Mouse (Mus musculus) liver, embryonic 15.5 days (tissue): ENCODE results near the gene Traf1. TPM values are rescaled to one million over a fixed set of nuclear protein-coding genes. Genes with fewer than 3 reads are reported as not detected.

ENCODE experiments used
- ATAC-seq: fragments of 200-750 bp; cut with Nextera tagmentation; 2 replicates; pipeline ENCODE4 v1.8.0; 2017; ENCODE audit warnings: moderate number of reproducible peaks, mild to moderate bottlenecking, moderate library complexity; ENCODE audit not compliant: insufficient read depth
- H3K27ac ChIP-seq: fragments of 300-500 bp; sonication (generic); replicated peaks from 2 replicates; pipeline ENCODE4 v1.5.1; 2015; ENCODE audit warnings: mild to moderate bottlenecking, inconsistent platforms
- H3K27me3 ChIP-seq: fragments of 300-500 bp; sonication (generic); 2 replicates; pipeline ENCODE4 v1.6.1; 2015; ENCODE audit warnings: mild to moderate bottlenecking, inconsistent platforms
- H3K36me3 ChIP-seq: fragments of 300-500 bp; sonication (generic); replicated peaks from 2 replicates; pipeline ENCODE4 v1.6.1; 2015; ENCODE audit warnings: moderate library complexity, mild to moderate bottlenecking, inconsistent platforms
- H3K4me1 ChIP-seq: fragments of 300-500 bp; sonication (generic); replicated peaks from 2 replicates; pipeline ENCODE4 v1.6.1; 2015; ENCODE audit warnings: inconsistent platforms
- H3K4me2 ChIP-seq: fragments of 300-500 bp; sonication (generic); 2 replicates; pipeline ENCODE4 v1.6.1; 2015; ENCODE audit warnings: moderate library complexity, mild to moderate bottlenecking, inconsistent platforms
- H3K4me3 ChIP-seq: fragments of 300-500 bp; sonication (generic); replicated peaks from 2 replicates; pipeline ENCODE4 v1.5.1; 2015; ENCODE audit warnings: mild to moderate bottlenecking, inconsistent platforms
- H3K9ac ChIP-seq: fragments of 300-500 bp; sonication (generic); 2 replicates; pipeline ENCODE4 v1.6.1; 2015; ENCODE audit warnings: moderate library complexity, mild to moderate bottlenecking, inconsistent platforms
- H3K9me3 ChIP-seq: fragments of 300-500 bp; sonication (generic); replicated peaks from 2 replicates; pipeline ENCODE4 v1.6.1; 2016; ENCODE audit warnings: inconsistent platforms
- WGBS: fragments of 180-500 bp; shearing (Covaris S2); methylation state at CpG from one replicate; pipeline ENCODE4 v1.1.7; 2015; ENCODE audit warnings: mixed read lengths; ENCODE audit not compliant: insufficient replicate concordance; 5-methylcytosine and 5-hydroxymethylcytosine counted together
- polyA plus RNA-seq: library from polyadenylated mRNA; unstranded; fragments of >200 nt; fragmentation: Nextera tagmentation; extraction: Ambion mirVana; gene quantifications from 2 replicates; pipeline ENCODE4 v1.2.1, GENCODE M21; 2015

The Traf1 gene
- polyA plus RNA-seq, 1 experiment from 2014 or later = 0.29 TPM

GRCm38 (mm10) chr2:34899682-34900081 is 61.9 kb downstream of the Traf1 start:
- Histone ChIP-seq H3K4me1 (peaks cover 27% of the 10 kb centered on the region), H3K27ac (no peak overlapping the region), H3K9ac (no peak overlapping the region), H3K4me3 (no peak overlapping the region), H3K36me3 (peaks cover 35% of the 10 kb centered on the region), H3K4me2 (no peak overlapping the region), H3K27me3 (no peaks in the 10 kb centered on the region), H3K9me3 (no peaks in the 10 kb centered on the region)
- ATAC-seq = no peak
- WGBS = 74% methylated on average over 11 of the region's 11 CpGs

- Histone ChIP-seq H3K9ac (no peak overlapping the region), H3K27ac (no peak overlapping the region), H3K4me2 (no peak overlapping the region), H3K9me3 (no peaks in the 10 kb centered on the region), H3K4me1 (peaks cover 11% of the 10 kb centered on the region), H3K36me3 (peaks cover 30% of the 10 kb centered on the region), H3K4me3 (no peak overlapping the region), H3K27me3 (no peaks in the 10 kb centered on the region)
- 23% methylated on average over 10 of the region's 10 CpGs for WGBS
- ATAC-seq = peak; percentile 32
Measured at GRCm38 (mm10) chr2:34897820-34898219, 63.8 kb downstream of the Traf1 start.

- no peak overlapping the region for H3K9ac ChIP-seq
- no peak for ATAC-seq
- 79% methylated on average over 17 of the region's 17 CpGs for WGBS
Measured at GRCm38 (mm10) chr2:34896821-34897460, 64.6 kb downstream of the Traf1 start.

GRCm38 (mm10) chr2:34895503-34896113 is 66.0 kb downstream of the Traf1 start:
- Histone ChIP-seq H3K27me3 (no peaks in the 10 kb centered on the region), H3K4me1 (peaks cover 5% of the 10 kb centered on the region; the same call in 1 of the 2 replicates), H3K27ac (no peak overlapping the region), H3K9ac (no peak overlapping the region), H3K36me3 (peaks cover 19% of the 10 kb centered on the region; the same call in 1 of the 2 replicates), H3K4me3 (no peak overlapping the region), H3K4me2 (no peak overlapping the region), H3K9me3 (no peaks in the 10 kb centered on the region)
- no peak for ATAC-seq
- WGBS = 80% methylated on average over 19 of the region's 19 CpGs

More at GRCm38 (mm10) chr2:34896821-34897460, 64.6 kb downstream of the Traf1 start:
- Histone ChIP-seq H3K9me3 (no peaks in the 10 kb centered on the region), H3K4me3 (no peak overlapping the region), H3K4me2 (no peak overlapping the region), H3K27me3 (no peaks in the 10 kb centered on the region), H3K4me1 (peaks cover 5% of the 10 kb centered on the region; the same call in 1 of the 2 replicates), H3K36me3 (peaks cover 22% of the 10 kb centered on the region; the same call in 1 of the 2 replicates), H3K27ac (no peak overlapping the region)

GRCm38 (mm10) chr2:34893950-34894349 is 67.6 kb downstream of the Traf1 start:
- Histone ChIP-seq H3K4me1 (peaks cover 5% of the 10 kb centered on the region; the same call in 1 of the 2 replicates), H3K9me3 (no peaks in the 10 kb centered on the region), H3K4me3 (no peak overlapping the region), H3K36me3 (peaks cover 12% of the 10 kb centered on the region; the same call in 1 of the 2 replicates), H3K9ac (no peak overlapping the region), H3K27ac (no peak overlapping the region), H3K27me3 (0 out of 2 replicates have a peak, but pooled peaks cover 4% of the 10 kb centered on the region), H3K4me2 (no peak overlapping the region)
- no peak for ATAC-seq
- 30% methylated on average over 5 of the region's 5 CpGs for WGBS

Other genes starting within 250 kb of the Traf1 start
- 79.9 and 89.4 TPM in 2 replicates for gene Gapvd1, start 206.5 kb downstream of the Traf1 start, polyA plus RNA-seq
- 509 TPM in 2 replicates for gene Hspa5, start 189.8 kb downstream of the Traf1 start, polyA plus RNA-seq
- gene Rabepk, start 161.9 kb downstream of the Traf1 start, polyA plus RNA-seq = 20.1 and 22.3 TPM in 2 replicates
- gene Fbxw2, start 135.5 kb downstream of the Traf1 start, polyA plus RNA-seq = 57.5 and 60.5 TPM in 2 replicates
- gene Gm34653, start 128.8 kb downstream of the Traf1 start, polyA plus RNA-seq = not detected in 2 replicates
- gene Cutal, start 87.4 kb downstream of the Traf1 start, polyA plus RNA-seq = 8.2 and 8.4 TPM in 2 replicates
- 67.5 and 71.5 TPM in 2 replicates for gene Psmd5, start 86.8 kb downstream of the Traf1 start, polyA plus RNA-seq
- 1.5 and 1.8 TPM in 2 replicates for gene Phf19, start 47.7 kb downstream of the Traf1 start, polyA plus RNA-seq
- 43.9 and 55.8 TPM in 2 replicates for gene Hc, start 99.7 kb upstream of the Traf1 start, polyA plus RNA-seq
- gene AI182371, start 139.8 kb upstream of the Traf1 start, polyA plus RNA-seq = 35.9 and 43.1 TPM in 2 replicates
- 8.5 and 8.6 TPM in 2 replicates for gene Cntrl, start 147.7 kb upstream of the Traf1 start, polyA plus RNA-seq
- gene Rab14, start 239.3 kb upstream of the Traf1 start, polyA plus RNA-seq = 104 and 111 TPM in 2 replicates